Mouse (Mus musculus) T-helper 17 cell (primary cell): ENCODE measurements at regions not wholly inside any gene's neighbourhood (a gene's known extent, or its start where the extent isn't known, plus 50 kb on each side); places are given as distances from the start of the nearest gene placed in this dataset.

ENCODE experiments used
- in situ Hi-C, 2 experiments: fragments of 300-600 bp; cut with MboI, MseI; formaldehyde crosslinking; loops; 1 replicate in 1 of 2; 2 replicates in 1 of 2; pipeline ENCODE4 v1.15.1; 2025; ENCODE audit warnings: high pct_unique_total_duplicates in 2 of 2

DNA sequence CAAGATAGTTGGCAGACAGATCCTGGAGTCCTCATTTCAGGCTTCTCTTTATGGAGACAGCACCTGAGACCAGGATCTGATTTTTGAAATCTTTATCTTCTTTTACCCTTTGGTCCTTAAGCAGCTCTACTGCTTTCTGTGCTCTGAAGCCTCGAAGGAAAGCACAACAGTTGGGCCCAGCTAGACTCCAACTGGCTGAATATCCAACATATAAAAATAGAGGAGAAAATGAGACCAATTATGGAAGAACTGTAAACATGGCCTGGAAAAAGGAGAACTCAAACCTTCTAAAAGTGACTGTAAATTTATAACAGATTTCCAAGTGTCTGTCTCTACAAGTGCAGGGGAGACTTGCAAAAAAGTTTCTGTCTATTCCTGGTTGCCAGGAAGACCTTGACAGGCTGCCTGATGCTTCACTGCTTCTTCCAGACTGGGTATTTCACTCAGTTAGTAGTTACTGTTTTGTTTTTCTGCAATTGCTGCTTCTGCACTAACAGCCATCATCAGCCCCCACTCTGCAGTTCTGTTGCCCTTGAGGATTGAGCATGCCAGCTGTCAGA lies 872.6 kb upstream of the Cobl start:
- in situ Hi-C loops: loop anchor here in 1 of 2 experiments (5.0 kb wide), 1 partner anchor 50 kb away; no protein-coding TSS in a partner anchor

DNA sequence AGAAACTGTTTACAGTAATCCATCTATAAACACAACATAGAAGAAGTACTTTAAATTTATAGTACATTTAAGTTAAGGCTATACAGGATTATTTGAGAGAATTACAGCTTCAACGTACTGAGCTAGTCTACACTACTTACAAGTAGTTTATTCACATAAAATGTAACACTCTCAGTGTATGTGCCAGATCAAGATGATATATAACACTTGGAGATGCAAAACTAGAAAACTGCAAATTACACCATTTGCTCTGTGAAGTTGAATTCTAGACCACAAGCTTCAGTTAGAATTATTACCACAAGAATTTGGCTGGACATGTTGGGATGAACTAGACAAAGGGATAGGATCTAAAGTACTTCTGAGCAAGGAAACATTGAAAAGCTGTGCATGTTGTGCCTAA lies 831.7 kb upstream of the Cobl start:
- in situ Hi-C loops: no loop called here
